Mouse (Mus musculus) mature B cell (primary cell): ENCODE results near the gene Eif4enif1.
"Not testable (repeated sequence)": the region's sequence is repeated elsewhere in the genome, so short reads cannot be mapped to it uniquely, and the experiment has no call there.

Experiments used
- in situ Hi-C: fragments of 300-500 bp; cut with MboI; formaldehyde crosslinking; loops from 2 replicates; pipeline ENCODE4 v1.14.3; 2019

Eif4enif1 gene

GRCm38 (mm10) chr11:3181971-3182370 is 20.2 kb upstream of the Eif4enif1 start:
- in situ Hi-C loops, result not testable (repeated sequence)

DNA sequence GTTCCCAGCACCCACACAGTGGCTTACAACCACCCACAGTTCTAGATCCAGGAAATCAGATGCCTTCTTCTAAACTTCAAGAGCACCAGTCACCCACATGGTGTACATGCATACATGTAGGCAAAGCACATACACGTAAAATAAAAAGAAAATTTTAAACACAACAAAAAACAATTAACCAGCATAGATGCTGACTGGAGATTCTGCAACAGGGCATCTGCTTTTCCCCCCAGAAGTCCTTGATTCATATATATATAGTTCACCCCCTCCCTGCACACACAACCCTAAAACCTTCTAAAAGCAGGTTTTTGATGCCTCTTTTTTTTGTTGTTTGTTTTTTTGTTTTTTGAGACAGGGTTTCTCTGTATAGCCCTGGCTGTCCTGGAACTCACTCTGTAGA is 19.5 kb upstream of the Eif4enif1 start:
- in situ Hi-C loops, result not testable (repeated sequence)

DNA sequence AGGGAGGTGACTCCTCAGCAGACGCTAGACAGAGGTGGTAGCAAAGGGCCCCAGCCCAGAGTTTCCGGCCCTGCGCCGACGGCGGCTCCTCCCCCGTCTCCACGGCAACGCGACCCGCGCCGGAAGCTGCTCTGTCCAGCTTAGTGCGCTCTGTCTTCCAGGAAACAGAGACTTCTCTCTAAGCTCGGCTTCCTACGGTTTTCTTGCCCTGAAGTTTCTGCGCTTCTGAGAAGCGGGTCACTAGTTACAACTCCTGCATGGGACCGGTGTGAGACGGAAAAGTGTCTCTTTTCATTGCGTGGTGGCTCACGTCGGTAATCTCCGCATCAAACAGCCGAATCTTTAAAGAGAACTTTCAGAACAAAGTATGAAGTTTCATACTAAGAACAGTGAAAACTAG is 8.8 kb upstream of the Eif4enif1 start, which contains the start of gene Sfi1:
Gene Sfi1, minus strand, starts transcription at position 101 of the 400 bp plus-strand sequence.
- in situ Hi-C loops, result no loop called here

- in situ Hi-C loops, result not testable (repeated sequence)
Observed at GRCm38 (mm10) chr11:3200636-3201035, 1.6 kb upstream of the Eif4enif1 start.

GRCm38 (mm10) chr11:3201326-3202230 is 614 bp upstream of the Eif4enif1 start:
- in situ Hi-C loops, result no loop called here

DNA sequence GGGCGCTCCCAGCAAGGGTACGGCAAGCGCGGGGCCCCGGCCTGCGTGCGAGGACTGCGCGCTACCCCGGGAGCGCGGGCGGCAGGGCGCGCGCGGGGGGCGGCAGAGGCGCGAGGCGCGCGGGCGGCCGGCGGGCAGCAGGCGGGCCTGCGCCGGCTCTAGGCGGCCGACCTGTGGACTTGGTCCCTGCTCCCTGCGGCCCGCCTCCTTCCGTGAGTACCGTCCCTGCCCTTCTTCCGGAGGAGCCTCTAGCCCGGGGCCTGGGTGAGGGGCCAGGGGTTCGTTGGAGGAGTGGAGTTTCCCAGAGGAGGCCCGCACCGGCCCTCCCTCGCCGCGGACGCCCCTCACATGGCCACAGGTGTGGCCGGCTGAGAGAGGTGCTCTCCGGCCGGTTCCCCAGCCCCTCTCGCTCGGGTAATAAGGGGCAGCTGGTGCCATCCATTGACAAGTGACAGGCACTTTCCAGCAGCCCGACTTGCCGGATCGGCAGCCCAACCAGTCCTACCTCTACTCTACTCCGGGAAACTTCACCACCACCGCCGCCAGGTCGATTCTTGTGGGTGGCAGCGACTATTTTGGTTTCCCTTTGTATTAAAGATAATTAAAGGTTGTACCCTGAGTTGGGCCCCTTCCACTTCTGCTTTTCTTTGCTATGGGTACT is 719 bp downstream of the Eif4enif1 start:
- in situ Hi-C loops, result no loop called here

DNA sequence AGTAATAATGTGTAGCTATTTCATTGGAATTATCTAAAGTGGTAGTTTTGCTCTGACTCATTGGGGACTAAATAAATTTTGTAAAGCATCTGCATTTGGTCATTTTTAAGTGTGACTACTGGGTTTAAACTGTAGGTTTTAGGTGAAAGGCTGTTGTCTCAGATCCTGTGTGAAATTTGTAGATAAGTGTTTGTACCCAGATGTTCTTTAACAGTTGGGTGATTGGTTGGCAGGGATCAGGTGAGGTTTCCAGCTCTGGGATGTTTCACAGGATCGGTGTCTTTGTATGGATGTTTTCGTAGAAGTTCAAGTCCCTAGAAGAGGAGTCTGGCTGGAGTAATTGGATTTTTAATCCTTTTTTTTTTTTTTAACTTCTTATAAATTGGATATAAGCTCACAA is 1.6 kb downstream of the Eif4enif1 start:
- in situ Hi-C loops, result no loop called here

- in situ Hi-C loops, result no loop called here
Observed at GRCm38 (mm10) chr11:3205207-3205606, 3.0 kb downstream of the Eif4enif1 start.

DNA sequence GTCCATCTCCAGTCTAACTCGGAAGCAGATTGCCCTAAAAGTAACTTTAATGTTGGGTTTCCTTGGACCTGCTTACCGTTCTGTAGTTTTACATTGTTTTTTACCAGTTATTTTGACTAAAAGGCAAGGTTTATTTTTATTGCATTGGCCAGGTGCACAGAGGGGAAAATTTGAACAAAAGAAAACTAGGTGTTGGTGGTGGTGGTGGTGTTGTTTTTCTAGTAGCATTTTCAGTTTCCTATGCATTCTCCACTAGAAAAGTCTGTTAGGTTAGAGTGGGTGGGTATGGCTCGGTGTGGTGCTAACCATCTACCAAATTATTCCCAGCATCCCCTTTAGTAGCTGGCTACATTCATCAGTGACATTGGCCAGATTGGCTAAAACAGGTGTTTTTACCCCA is 4.6 kb downstream of the Eif4enif1 start:
- in situ Hi-C loops, result no loop called here

DNA sequence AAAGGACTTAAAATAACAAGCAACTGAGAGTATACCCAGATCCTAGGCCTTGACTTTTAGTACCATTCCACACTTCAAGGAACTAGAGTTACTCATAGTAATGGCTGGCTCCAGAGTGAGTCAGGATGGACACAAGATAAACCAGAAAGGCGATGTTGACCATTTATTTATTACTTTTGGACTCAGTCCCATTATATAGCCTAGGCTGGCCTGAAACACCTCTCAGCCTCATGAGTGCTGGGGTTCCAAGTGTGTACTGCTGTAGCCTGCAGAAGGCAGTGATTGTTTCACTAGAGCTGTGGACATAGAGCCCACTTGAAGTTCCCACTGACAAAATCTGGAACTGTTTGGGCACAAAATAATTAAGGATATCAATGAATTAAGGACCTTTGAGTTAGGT is 10.3 kb downstream of the Eif4enif1 start:
- in situ Hi-C loops, result no loop called here

- in situ Hi-C loops, result no loop called here
Observed at GRCm38 (mm10) chr11:3223105-3223504, 20.9 kb downstream of the Eif4enif1 start.

DNA sequence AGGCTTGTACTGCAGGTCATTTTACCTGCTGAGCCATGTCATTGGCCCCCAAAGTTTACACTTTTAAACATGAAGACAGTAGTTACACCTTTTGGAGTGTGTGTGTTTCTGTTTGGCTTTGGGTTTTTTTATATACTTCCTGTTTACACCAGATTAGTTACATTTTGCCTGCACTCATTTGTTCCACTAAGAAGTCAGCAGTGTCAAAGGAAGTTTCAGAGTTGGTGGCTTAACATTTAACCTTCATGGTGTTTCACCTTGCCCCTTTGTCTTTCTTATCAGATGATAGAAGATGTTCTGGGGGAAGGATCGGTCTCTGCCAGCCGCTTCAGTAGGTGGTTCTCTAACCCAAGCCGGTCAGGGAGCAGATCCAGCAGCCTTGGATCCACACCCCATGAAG is 24.9 kb downstream of the Eif4enif1 start:
- in situ Hi-C loops, result no loop called here

GRCm38 (mm10) chr11:3232248-3232647 is 30.1 kb downstream of the Eif4enif1 start:
- in situ Hi-C loops, result no loop called here

DNA sequence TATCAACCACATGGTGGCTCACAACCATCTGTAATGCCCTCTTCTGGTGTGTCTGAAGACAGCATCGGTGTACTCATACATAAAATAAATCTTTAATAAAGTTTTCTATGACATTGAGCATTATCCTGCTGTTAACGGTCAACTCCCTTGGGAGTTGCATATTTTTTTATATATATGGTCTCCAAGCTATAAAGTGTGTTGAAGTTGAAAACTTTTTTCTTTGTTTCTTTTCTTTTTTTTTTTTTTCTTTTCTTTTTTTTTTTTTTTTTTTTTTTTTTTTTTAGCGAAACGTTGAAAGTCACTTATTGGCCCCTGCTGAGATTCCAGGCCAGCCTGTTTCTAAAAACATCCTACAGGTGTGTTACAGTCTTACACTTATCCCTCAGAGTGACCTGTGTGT is 31.5 kb downstream of the Eif4enif1 start:
- in situ Hi-C loops, result no loop called here

DNA sequence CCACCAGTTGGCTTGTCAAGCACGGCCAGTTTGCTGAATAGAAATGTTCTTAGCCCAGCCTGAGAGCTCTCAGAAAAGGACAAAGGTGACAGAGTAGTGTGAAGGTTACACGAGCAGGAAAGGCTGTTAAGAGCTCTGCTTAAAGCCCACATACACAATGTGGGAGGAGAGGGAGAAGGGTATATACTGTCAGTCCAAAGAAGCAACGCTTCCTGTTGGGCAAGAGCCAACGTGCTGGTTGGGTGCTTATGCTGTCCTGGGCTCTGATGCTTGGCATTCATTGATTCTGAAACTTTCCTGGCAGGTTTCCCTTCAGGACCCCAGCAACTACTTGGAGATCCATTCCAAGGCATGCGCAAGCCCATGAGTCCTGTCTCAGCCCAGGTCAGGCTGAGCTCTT is 33.1 kb downstream of the Eif4enif1 start:
- in situ Hi-C loops, result no loop called here

DNA sequence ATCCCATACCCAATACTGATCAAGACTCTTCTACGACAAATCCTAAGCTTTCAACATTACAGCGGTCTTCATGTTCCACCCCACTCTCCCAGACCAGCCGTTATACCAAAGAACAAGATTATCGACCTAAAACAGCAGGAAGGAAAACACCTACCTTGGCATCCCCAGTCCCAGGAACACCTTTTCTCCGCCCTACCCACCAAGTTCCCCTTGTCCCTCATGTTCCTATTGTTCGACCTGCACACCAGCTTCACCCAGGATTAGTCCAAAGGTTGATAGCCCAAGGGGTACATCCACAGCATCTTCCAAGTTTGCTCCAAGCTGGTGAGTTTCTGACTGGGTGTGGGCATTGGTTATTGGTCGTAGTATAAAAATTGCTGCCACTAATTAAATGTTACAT is 40.2 kb downstream of the Eif4enif1 start:
- in situ Hi-C loops, result no loop called here

DNA sequence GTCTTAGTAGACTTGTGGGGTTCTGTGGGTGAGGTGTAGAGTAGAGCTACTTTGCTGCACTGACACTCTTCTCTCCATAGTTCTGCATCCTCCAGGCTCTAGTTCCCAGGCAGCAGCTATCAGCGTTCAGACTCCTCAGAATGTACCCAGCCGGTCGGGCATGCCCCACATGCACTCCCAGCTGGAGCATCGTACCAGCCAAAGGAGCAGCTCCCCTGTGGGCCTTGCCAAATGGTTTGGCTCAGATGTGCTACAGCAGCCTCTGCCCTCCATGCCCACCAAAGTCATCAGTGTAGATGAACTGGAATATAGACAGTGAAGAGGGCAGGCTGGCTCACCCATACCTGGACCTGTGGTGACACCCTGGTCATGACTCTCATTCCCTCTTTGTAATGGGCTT is 41.6 kb downstream of the Eif4enif1 start:
- in situ Hi-C loops, result no loop called here

DNA sequence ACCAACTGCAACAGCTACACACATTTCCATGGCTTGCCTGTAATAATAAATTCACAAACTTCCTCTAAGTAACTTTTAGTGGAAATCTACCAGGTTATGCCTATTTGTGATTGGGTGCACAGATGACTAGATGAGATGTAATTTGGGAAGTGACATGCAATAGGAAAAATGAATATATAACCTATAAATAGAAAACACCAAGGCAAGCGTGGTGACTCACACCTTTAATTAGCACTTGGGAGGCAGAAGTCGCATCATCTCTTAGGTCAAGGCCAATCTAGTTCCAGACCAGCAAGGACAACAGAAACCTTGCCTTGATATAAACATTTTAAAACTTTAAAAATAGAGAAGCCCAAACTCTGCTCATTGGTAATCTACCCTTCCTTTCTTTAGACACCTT is 45.2 kb downstream of the Eif4enif1 start:
- in situ Hi-C loops, result no loop called here

- in situ Hi-C loops, result loop anchor here (25.0 kb wide), 1 partner anchor 403 kb away; no protein-coding TSS in a partner anchor
Observed at GRCm38 (mm10) chr11:3259537-3259936, 57.3 kb downstream of the Eif4enif1 start.

DNA sequence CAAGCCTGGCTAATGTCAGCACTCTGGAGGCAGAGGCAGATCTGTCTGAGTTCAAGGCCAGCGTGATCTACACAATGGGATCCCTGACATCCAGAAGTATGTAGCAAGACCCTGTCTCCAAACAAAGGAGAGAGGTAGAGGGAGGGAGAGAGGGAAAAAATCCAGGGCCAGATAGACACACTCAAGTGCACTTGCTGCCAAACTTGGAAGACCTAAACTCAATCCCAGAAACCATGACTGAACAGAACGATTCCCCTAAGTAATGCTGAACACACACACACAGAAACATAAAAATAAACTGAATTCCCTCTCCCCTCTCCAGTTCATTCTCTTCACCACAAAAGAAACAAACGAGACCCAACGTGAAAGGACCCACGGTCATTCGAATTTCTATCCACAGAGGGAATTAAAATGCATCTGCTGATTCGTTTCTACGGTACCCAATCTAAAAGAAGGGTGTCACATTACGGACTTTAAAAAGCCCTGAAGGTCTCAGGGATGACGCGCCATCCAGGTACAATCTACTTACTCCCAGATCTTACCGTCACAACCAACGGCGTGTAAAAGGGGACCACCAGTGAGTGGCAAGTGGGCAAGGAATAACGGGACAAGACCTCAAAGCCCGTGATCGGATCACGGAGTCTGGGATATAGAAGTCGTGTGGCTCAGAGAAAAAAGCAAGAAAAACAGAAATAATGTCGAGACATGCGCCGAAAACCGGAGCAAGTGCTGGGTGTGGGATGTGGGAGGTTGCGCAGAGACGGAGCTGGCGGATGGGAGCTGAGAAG is 63.3 kb downstream of the Eif4enif1 start:
- in situ Hi-C loops, result loop anchor here (25.0 kb wide), 1 partner anchor 397 kb away; no protein-coding TSS in a partner anchor

DNA sequence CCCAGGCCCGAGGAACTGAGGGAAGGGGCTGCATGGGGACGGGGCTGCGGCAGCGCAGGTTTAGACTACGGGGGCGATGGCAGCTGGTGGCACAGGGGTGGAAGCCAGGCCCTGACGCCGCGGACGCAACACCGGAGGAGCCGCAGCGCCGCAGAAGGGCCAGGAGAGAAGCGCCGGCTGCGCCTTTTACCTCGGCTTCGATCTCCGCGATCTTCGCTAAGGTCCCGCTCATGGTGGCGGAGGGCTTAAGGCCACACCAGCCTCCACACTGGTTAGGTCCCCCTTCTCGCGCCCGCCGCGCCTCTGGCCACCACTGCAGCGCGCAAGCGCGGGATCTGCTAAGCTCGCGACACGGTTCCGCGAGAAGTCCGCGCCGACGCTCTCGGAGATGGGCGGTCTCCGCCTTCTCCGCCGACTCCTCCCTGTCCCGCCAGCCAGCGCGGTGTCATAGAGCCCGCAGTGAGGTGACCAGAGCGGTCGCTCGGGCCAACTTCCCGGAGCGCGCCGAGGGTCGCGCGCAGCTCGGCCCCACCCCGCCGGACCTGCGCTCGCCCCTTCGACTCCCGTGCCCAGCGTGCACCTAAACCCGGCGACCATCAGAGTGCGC is 64.0 kb downstream of the Eif4enif1 start, which contains the start of gene Drg1:
Gene Drg1, minus strand, starts transcription at position 337 of the 607 bp plus-strand sequence.
- in situ Hi-C loops, result loop anchor here (25.0 kb wide), 1 partner anchor 396 kb away; no protein-coding TSS in a partner anchor
